Mouse (Mus musculus) gastrocnemius, adult 18-20 months (tissue): ENCODE results near the gene Olfr1195. TPM values are rescaled to one million over a fixed set of nuclear protein-coding genes. Genes with fewer than 3 reads are reported as not detected.
"Not testable (repeated sequence)": the region's sequence is repeated elsewhere in the genome, so short reads cannot be mapped to it uniquely, and the experiment has no call there.

Experiments
- DNase-seq: peaks from one replicate; pipeline ENCODE4 v3.0.0; 2021; ENCODE audit warnings: low spot score
- long read RNA-seq, 2 experiments: library from polyadenylated mRNA; stranded (forward); transcript quantifications; one replicate each; pipeline ENCODE4 v2.0.0; 2021
- total RNA-seq, 2 experiments: library from RNA; stranded (reverse); gene quantifications; 2 replicates each; pipeline ENCODE4 v1.2.3; 2021

Gene Olfr1195
- total RNA-seq: not detected
- long read RNA-seq, experiment 1: 0 reads
- long read RNA-seq, experiment 2: 0 reads

DNA sequence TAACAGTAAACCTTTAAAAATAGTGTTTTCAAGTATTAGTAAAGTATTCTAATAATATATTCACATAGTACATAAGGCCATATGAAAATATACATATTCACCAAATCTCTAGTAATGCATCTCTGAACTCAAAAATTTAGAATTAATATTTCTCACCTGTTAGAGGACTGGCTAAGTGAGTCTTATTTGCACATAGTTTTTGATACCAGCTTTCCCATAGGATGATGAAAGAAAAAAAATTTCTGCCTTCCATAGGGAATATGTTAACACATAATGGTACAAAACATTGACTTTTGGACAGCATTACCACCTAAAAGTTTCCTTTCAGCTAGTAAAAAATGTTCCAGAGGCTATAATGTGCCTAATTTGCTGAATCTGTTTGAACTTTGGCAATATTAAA, at the start of gene Olfr1195:
Olfr1195 (minus strand) TSS at position 101 of the 400 bp plus-strand sequence.
- no peak for DNase-seq

DNA sequence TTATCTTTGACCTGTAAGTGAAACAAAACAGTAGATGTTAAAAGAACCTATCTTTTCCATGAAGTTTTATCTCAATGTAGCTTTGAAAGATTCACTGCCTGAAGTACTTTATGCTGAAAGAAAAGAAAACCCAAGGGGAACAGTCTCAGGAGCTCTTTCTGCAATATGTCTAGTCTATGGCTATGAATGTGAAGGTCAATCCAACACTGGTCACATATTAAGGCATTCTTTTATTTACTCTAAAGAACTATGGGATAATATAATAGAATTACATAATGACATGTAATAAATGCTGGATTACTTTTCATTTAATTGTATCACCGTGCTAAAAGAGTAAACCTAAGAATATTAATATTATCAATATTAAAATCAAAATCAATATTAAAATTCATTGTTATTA, 43.3 kb upstream of the Olfr1195 start, which contains the start of gene Olfr1197:
Olfr1197 (minus strand) TSS at position 101 of the 400 bp plus-strand sequence.
- no peak for DNase-seq

DNA sequence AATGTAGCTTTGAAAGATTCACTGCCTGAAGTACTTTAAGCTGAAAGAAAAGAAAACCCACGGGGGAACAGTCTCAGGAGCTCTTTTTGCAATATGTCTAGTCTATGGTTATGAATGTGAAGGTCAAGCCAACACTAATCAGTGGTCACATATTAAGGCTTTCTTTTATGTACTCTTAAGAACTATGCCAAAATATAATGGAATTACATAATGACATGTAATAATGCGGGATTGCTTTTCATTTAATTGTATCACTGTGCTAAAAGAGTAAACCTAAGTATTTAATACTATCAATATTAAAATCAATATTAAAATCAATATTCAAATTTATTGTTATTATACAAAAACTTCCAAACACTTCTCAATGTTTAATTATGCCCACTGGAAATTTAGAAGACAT, 15.5 kb upstream of the Olfr1195 start, which contains the start of gene Olfr1196:
Olfr1196 (minus strand) TSS at position 101 of the 400 bp plus-strand sequence.
- DNase-seq: no peak

DNA sequence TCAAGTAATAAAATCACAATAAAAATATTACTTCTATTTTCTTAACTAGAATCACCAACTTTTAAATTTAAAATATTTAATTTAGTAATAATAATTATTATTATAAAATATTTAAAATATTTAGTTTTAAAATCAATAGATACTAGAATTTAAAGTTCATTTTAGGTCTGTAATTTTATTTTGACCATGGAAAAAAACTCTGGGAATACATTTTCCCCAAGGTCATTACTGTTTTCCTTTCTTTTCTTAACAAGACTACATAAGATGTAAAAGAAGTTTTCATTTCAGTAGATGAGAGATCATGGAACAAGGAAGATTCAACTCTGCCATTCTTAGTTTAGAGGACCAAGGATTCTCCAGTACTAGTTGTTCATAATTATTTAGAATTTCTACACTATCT, 13.7 kb downstream of the Olfr1195 start, which contains the start of gene Olfr1193:
Olfr1193 (plus strand) TSS at position 301 of the 400 bp plus-strand sequence.
- DNase-seq: not testable (repeated sequence)

DNA sequence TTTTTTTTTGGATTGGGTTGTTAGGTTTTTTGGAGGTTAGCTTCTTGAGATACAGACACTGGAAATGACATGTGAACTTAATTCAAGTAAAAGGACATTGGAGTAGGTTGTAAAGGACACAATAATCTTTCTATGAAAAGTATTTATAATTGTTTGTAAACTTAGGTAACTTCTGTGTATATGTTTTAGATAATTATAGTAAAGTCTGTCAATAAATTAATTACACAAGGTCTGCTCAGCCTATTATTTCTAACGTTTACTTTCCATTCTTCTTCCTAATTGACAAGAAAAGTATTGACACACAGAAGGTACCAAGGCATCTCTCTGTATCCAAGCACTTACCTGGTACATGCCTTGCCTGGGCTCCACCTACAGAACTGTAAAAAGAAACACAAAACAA, 40.8 kb downstream of the Olfr1195 start, which contains the start of gene Olfr1192-ps1:
Olfr1192-ps1 (plus strand) TSS at position 301 of the 400 bp plus-strand sequence.
- DNase-seq: no peak

DNA sequence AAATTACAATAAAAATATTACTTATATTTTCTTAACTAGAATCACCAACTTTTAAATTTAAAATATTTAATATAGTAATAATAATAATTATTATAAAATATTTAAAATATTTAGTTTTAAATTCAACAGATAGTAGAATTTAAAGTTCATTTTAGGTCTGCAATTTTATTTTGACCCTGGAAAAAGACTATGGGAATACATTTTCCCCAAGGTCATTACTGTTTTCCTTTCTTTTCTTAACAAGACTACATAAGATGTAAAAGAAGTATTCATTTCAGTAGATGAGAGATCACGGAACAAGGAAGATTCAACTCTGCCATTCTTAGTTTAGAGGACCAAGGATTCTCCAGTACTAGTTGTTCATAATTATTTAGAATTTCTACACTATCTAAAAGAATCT, 48.7 kb downstream of the Olfr1195 start, which contains the start of gene Olfr1191-ps1:
Olfr1191-ps1 (plus strand) TSS at position 301 of the 400 bp plus-strand sequence.
- not testable (repeated sequence) for DNase-seq

Other genes with a start within 250 kb of the Olfr1195 start
- gene Gm13757, start 240.1 kb downstream of the Olfr1195 start, total RNA-seq: not detected
- gene Olfr1183, start 234.3 kb downstream of the Olfr1195 start, total RNA-seq: not detected
- gene Olfr1184, start 205.6 kb downstream of the Olfr1195 start, total RNA-seq: not detected
- gene Olfr1185-ps1, start 195.9 kb downstream of the Olfr1195 start, total RNA-seq: not detected
- not detected for gene Olfr1186, start 170.6 kb downstream of the Olfr1195 start, total RNA-seq
- not detected for gene Olfr1188, start 132.3 kb downstream of the Olfr1195 start, total RNA-seq
- gene Olfr1189, start 102.7 kb downstream of the Olfr1195 start, total RNA-seq: not detected
- under 1 TPM in 1 of 2 experiments, not detected in 1; 0.05 TPM for gene Olfr1191-ps1, start 48.6 kb downstream of the Olfr1195 start, total RNA-seq
- gene Olfr1192-ps1, start 40.7 kb downstream of the Olfr1195 start, total RNA-seq: not detected
- gene Olfr1193, start 13.6 kb downstream of the Olfr1195 start, total RNA-seq: not detected
- not detected for gene Olfr1196, start 15.4 kb upstream of the Olfr1195 start, total RNA-seq
- gene Olfr1197, start 43.2 kb upstream of the Olfr1195 start, total RNA-seq: not detected
- gene Olfr1198, start 62.2 kb upstream of the Olfr1195 start, total RNA-seq: not detected
- not detected for gene Olfr1199, start 71.3 kb upstream of the Olfr1195 start, total RNA-seq
- gene Olfr1200, start 81.3 kb upstream of the Olfr1195 start, total RNA-seq: not detected
- not detected for gene Olfr1201, start 103.8 kb upstream of the Olfr1195 start, total RNA-seq
- not detected for gene Olfr1202, start 125.3 kb upstream of the Olfr1195 start, total RNA-seq
- gene Olfr1205, start 140.6 kb upstream of the Olfr1195 start, total RNA-seq: not detected
- not detected for gene Olfr1204, start 160.1 kb upstream of the Olfr1195 start, total RNA-seq
- not detected for gene Olfr1206, start 174.0 kb upstream of the Olfr1195 start, total RNA-seq
- gene Olfr1208, start 213.1 kb upstream of the Olfr1195 start, total RNA-seq: not detected
- gene Olfr1209, start 226.0 kb upstream of the Olfr1195 start, total RNA-seq: not detected
- gene Olfr1211, start 248.9 kb upstream of the Olfr1195 start, total RNA-seq: not detected